ENCODE assay signal across 9 mouse cellular contexts in the genomic region with DNA sequence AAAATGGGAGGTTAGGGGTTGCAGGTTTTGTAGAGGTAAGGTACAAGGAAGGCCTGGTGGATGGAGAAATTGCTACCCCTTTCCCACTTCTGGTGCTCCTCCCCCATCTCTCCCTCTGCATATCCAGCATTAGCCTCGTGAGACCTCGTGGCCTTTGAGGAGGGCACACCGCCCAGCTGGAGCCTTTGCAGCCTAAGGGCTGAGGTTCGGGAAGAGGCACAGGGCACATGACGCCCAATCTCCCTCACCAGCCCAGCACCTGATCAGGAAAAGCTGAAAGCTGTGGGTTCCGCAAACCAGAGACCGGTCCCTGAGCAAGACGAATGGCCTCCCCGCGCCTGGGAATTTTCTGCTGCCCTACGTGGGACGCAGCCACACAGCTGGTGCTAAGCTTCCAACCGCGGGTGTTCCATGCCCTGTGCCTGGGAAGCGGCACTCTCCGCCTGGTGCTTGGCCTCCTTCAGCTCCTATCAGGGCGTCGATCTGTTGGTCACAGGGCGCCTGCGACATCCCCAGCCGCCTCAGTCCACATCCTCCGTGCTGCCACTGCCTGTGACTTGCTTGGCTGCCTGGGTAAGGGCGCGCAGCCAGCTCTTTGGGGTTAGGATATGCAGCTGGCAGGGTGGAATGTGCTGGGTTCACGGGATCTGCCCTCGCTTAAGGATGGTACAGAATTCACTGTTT. TPM values are rescaled to one million over a fixed set of nuclear protein-coding genes. Genes with fewer than 3 reads are reported as not detected.
A peak's percentile ranks its signal among the peaks of the same experiment; 100 is the strongest.
DNase-seq lines count a peak whose midpoint lies in the region; ATAC-seq and TF ChIP-seq lines count a peak whose summit lies in the region.
"Had no signal": no experiment of that assay in that cellular context is flagged by ENCODE, and none has a peak within 500 bp of the region (broad histone marks: within the 10 kb centered on the region; RNA-seq: fewer than 3 reads in every experiment).

Gene Gpr143, plus strand, starts transcription at position 202 of the 684 bp plus-strand sequence.

- peak; percentile 47 for ATAC-seq in hindbrain, embryonic 11.5 days (ENCODE audit: low FRiP score)
- no peak for ATAC-seq in limb, embryonic 12.5 days (ENCODE audit: insufficient number of reproducible peaks, insufficient read depth, low FRiP score, low TSS enrichment, low read depth)
- peak; percentile 35; the same call in 1 of the 2 replicates for ATAC-seq in neural tube, embryonic 11.5 days (ENCODE audit: insufficient read depth, low FRiP score, low TSS enrichment)

- WGBS in hindbrain, embryonic 11.5 days = 22% methylated on average over 24 of the region's 26 CpGs
- 20% methylated on average over 24 of the region's 26 CpGs for WGBS in limb, embryonic 12.5 days
- WGBS in neural tube, embryonic 11.5 days = 22% methylated on average over 21 of the region's 26 CpGs
- WGBS in thymus, adult 2 months = 6% methylated on average over 25 of the region's 26 CpGs

- TF ChIP-seq CTCF in thymus, adult 2 months (IDR thresholded peaks at IDR 0.05; ENCODE audit: borderline replicate concordance, control insufficient read depth, extremely low read depth, insufficient read depth, low read length, poor library complexity) = no peak

- H3K9me3 ChIP-seq in hindbrain, embryonic 11.5 days (ENCODE audit: control insufficient read depth, low read length) = no peaks in the 10 kb centered on the region
- H3K9me3 ChIP-seq in limb, embryonic 12.5 days = no peaks in the 10 kb centered on the region
- no peaks in the 10 kb centered on the region for H3K9me3 ChIP-seq in neural tube, embryonic 11.5 days (ENCODE audit: control insufficient read depth, low read length)

- TF ChIP-seq POLR2A in thymus, adult 2 months (IDR thresholded peaks at IDR 0.05; ENCODE audit: control insufficient read depth, extremely low read depth, insufficient read depth, low read length, poor library complexity) = no peak

- peak within 1 kb of the TSS; percentile 8; the same call in 1 of the 2 replicates for H3K4me3 ChIP-seq in hindbrain, embryonic 11.5 days (ENCODE audit: low read depth, low read length)
- H3K4me3 ChIP-seq in limb, embryonic 12.5 days (replicated peaks) = peak within 1 kb of the TSS; percentile 18
- no peak within 1 kb of the TSS for H3K4me3 ChIP-seq in neural tube, embryonic 11.5 days (ENCODE audit: low read depth, low read length)
- H3K4me3 ChIP-seq in thymus, adult 2 months (ENCODE audit: control insufficient read depth, insufficient read depth, low read length) = no peak within 1 kb of the TSS

- H3K36me3 ChIP-seq in hindbrain, embryonic 11.5 days (ENCODE audit: control insufficient read depth, insufficient read depth, low read length) = no peaks in the 10 kb centered on the region
- no peaks in the 10 kb centered on the region for H3K36me3 ChIP-seq in limb, embryonic 12.5 days
- no peaks in the 10 kb centered on the region for H3K36me3 ChIP-seq in neural tube, embryonic 11.5 days (ENCODE audit: control insufficient read depth, insufficient read depth, low read length)
- H3K36me3 ChIP-seq in thymus, adult 2 months (ENCODE audit: control insufficient read depth, insufficient read depth, low read length) = no peaks in the 10 kb centered on the region

- intact Hi-C loops in left cerebral cortex, postnatal 4 days (cut with DNase I) = no loop called here

- H3K4me2 ChIP-seq in hindbrain, embryonic 11.5 days (replicated peaks; ENCODE audit: low read depth, low read length) = peak within 1 kb of the TSS; percentile 49
- peak within 1 kb of the TSS; percentile 52 for H3K4me2 ChIP-seq in limb, embryonic 12.5 days
- peak within 1 kb of the TSS; percentile 38 for H3K4me2 ChIP-seq in neural tube, embryonic 11.5 days (ENCODE audit: low read depth)

- no peak within 1 kb of the TSS for H3K9ac ChIP-seq in hindbrain, embryonic 11.5 days (ENCODE audit: low read depth, low read length)
- H3K9ac ChIP-seq in limb, embryonic 12.5 days (replicated peaks) = no peak within 1 kb of the TSS; the same call in 1 of the 2 replicates
- H3K9ac ChIP-seq in neural tube, embryonic 11.5 days (ENCODE audit: low read length) = peak within 1 kb of the TSS; percentile 14; the same call in 1 of the 2 replicates

- peaks cover 5% of the 10 kb centered on the region for H3K27me3 ChIP-seq in hindbrain, embryonic 11.5 days (ENCODE audit: control insufficient read depth, insufficient read depth, low read length)
- H3K27me3 ChIP-seq in limb, embryonic 12.5 days = peaks cover 20% of the 10 kb centered on the region
- H3K27me3 ChIP-seq in neural tube, embryonic 11.5 days (ENCODE audit: control insufficient read depth, insufficient read depth, low read length) = 0 out of 2 replicates have a peak, but pooled peaks cover 3% of the 10 kb centered on the region
- H3K27me3 ChIP-seq in thymus, adult 2 months (ENCODE audit: control insufficient read depth, insufficient read depth, low read length) = no peaks in the 10 kb centered on the region

- peak; percentile 8 for DNase-seq in left cerebral cortex, postnatal 4 days
- DNase-seq in left cerebral cortex, adult 11 months (ENCODE audit: low spot score) = no peak
- peak; percentile 18 for DNase-seq in embryo, embryonic 11 days
- DNase-seq in hindbrain, embryonic 11.5 days (ENCODE audit: low spot score) = peak; percentile 18
- peak; percentile 42 for DNase-seq in neural tube, embryonic 11.5 days (ENCODE audit: low spot score)
- DNase-seq in B cell, adult 2 months = no peak
- DNase-seq in thymus, adult 2 months = no peak

- no peak within 1 kb of the TSS for H3K27ac ChIP-seq in hindbrain, embryonic 11.5 days (ENCODE audit: low read depth, low read length)
- H3K27ac ChIP-seq in limb, embryonic 12.5 days = no peak within 1 kb of the TSS
- H3K27ac ChIP-seq in neural tube, embryonic 11.5 days (ENCODE audit: low read depth, low read length) = no peak within 1 kb of the TSS
- H3K27ac ChIP-seq in thymus, adult 2 months (ENCODE audit: control insufficient read depth, insufficient read depth, low read length) = no peak within 1 kb of the TSS

- no peaks in the 10 kb centered on the region for H3K4me1 ChIP-seq in hindbrain, embryonic 11.5 days (replicated peaks; ENCODE audit: control insufficient read depth, insufficient read depth, low read length)
- H3K4me1 ChIP-seq in limb, embryonic 12.5 days (replicated peaks) = no peaks in the 10 kb centered on the region
- H3K4me1 ChIP-seq in neural tube, embryonic 11.5 days (ENCODE audit: control insufficient read depth, insufficient read depth, low read length) = no peaks in the 10 kb centered on the region
- no peaks in the 10 kb centered on the region; the same call in 1 of the 2 replicates for H3K4me1 ChIP-seq in thymus, adult 2 months (replicated peaks; ENCODE audit: control insufficient read depth, insufficient read depth, low read length)

RNA-seq across cellular contexts. Expression of gene Gpr143, which starts in this region (rescaled TPM):
- total RNA-seq in left cerebral cortex, postnatal 4 days (2021) = under 1 TPM in 1 of 2 experiments, not detected in 1; 0.58 TPM
- 0.14 and 0.15 TPM in 2 replicates for polyA plus RNA-seq in hindbrain, embryonic 11.5 days (2014; fragmentation: Nextera tagmentation; extraction: Ambion mirVana)
- 0.13 TPM in 1 of 2 replicates, not detected in the other for polyA plus RNA-seq in limb, embryonic 12.5 days (2016; fragmentation: Nextera tagmentation; extraction: Ambion mirVana)
- not detected in 2 replicates for polyA plus RNA-seq in neural tube, embryonic 11.5 days (2014; fragmentation: Nextera tagmentation; extraction: Ambion mirVana)
- polyA plus RNA-seq in thymus, adult 2 months (2012; rRNA removed) = 0.11 TPM in 1 of 2 replicates, not detected in the other
- total RNA-seq: heart, postnatal 36 days had no signal

Comparison
In these comparisons a context has a peak if more than half of its experiments do, and no peak if none do; other contexts are left out.
1. Peak in DNase-seq in left cerebral cortex, postnatal 4 days; RNA of the gene not detected or under 1 TPM.
2. Peak in DNase-seq, ATAC-seq, H3K4me3 ChIP-seq and H3K4me2 ChIP-seq in hindbrain, embryonic 11.5 days; RNA of the gene not detected or under 1 TPM.
3. Peak in DNase-seq, ATAC-seq, H3K9ac ChIP-seq and H3K4me2 ChIP-seq in neural tube, embryonic 11.5 days; RNA of the gene not detected or under 1 TPM.